Mouse (Mus musculus) adrenal gland, postnatal 14 days (tissue): ENCODE results near the gene Gm20517. TPM values are rescaled to one million over a fixed set of nuclear protein-coding genes. Genes with fewer than 3 reads are reported as not detected.

Experiments
- DNase-seq: peaks from one replicate; pipeline ENCODE4 v3.0.0; 2021; ENCODE audit warnings: mixed read lengths
- long read RNA-seq, 2 experiments: library from polyadenylated mRNA; stranded (forward); transcript quantifications; one replicate each; pipeline ENCODE4 v2.0.0; 2021
- total RNA-seq: library from RNA; stranded (reverse); gene quantifications from 2 replicates; pipeline ENCODE4 v1.2.3, GENCODE M21; 2021

Gene Gm20517
- total RNA-seq: 3.0 and 3.3 TPM in 2 replicates
- long read RNA-seq, experiment 1, partial matches to known transcripts: 0 of 5 reads
- long read RNA-seq, experiment 1, other reads (novel, unspliced or antisense): 4 of 5 reads
- long read RNA-seq, experiment 2, partial matches to known transcripts: 1 of 7 reads
- long read RNA-seq, experiment 2, other reads (novel, unspliced or antisense): 6 of 7 reads

GRCm38 (mm10) chr17:47610849-47611660, at the start of gene Gm20517, which contains the start of the genes Bysl and Med20:
TSS of gene Gm20517 (plus strand) at chr17:47611589.
TSS of gene Bysl (minus strand) at chr17:47611492.
TSS of gene Med20 (plus strand) at chr17:47611582.
- DNase-seq: peak; percentile 98

GRCm38 (mm10) chr17:47562875-47563274, 48.5 kb upstream of the Gm20517 start:
- DNase-seq: peak; percentile 40

- DNase-seq: no peak
Measured at GRCm38 (mm10) chr17:47564612-47565011, 46.8 kb upstream of the Gm20517 start.

GRCm38 (mm10) chr17:47566133-47566532, 45.3 kb upstream of the Gm20517 start:
- DNase-seq: no peak

GRCm38 (mm10) chr17:47567271-47567670, 44.1 kb upstream of the Gm20517 start:
- DNase-seq: peak; percentile 41

GRCm38 (mm10) chr17:47568389-47568788, 43.0 kb upstream of the Gm20517 start:
- DNase-seq: no peak

GRCm38 (mm10) chr17:47568951-47569527, 42.4 kb upstream of the Gm20517 start:
- no peak for DNase-seq

GRCm38 (mm10) chr17:47571621-47572020, 39.8 kb upstream of the Gm20517 start:
- no peak for DNase-seq

GRCm38 (mm10) chr17:47572436-47572835, 39.0 kb upstream of the Gm20517 start:
- DNase-seq: no peak

GRCm38 (mm10) chr17:47574028-47574427, 37.4 kb upstream of the Gm20517 start:
- DNase-seq: no peak

GRCm38 (mm10) chr17:47574830-47575229, 36.6 kb upstream of the Gm20517 start:
- no peak for DNase-seq

GRCm38 (mm10) chr17:47578655-47579054, 32.7 kb upstream of the Gm20517 start:
- DNase-seq: peak; percentile 49

GRCm38 (mm10) chr17:47580962-47581361, 30.4 kb upstream of the Gm20517 start:
- peak; percentile 53 for DNase-seq

GRCm38 (mm10) chr17:47588517-47588916, 22.9 kb upstream of the Gm20517 start:
- no peak for DNase-seq

GRCm38 (mm10) chr17:47591073-47591472, 20.3 kb upstream of the Gm20517 start:
- DNase-seq: no peak

GRCm38 (mm10) chr17:47593215-47593853, 18.1 kb upstream of the Gm20517 start:
- DNase-seq: peak; percentile 98

GRCm38 (mm10) chr17:47593854-47594182, 17.6 kb upstream of the Gm20517 start:
- DNase-seq: no peak

GRCm38 (mm10) chr17:47594183-47594968, 17.0 kb upstream of the Gm20517 start:
- DNase-seq: peak; percentile 67

- DNase-seq: no peak
Measured at GRCm38 (mm10) chr17:47594969-47595247, 16.5 kb upstream of the Gm20517 start.

- DNase-seq: peak; percentile 71
Measured at GRCm38 (mm10) chr17:47595248-47596161, 15.9 kb upstream of the Gm20517 start.
